Mouse (Mus musculus): ENCODE measurements at regions not wholly inside any gene's neighbourhood (a gene's known extent, or its start where the extent isn't known, plus 50 kb on each side); places are given as distances from the start of the nearest gene placed in this dataset.

DNA sequence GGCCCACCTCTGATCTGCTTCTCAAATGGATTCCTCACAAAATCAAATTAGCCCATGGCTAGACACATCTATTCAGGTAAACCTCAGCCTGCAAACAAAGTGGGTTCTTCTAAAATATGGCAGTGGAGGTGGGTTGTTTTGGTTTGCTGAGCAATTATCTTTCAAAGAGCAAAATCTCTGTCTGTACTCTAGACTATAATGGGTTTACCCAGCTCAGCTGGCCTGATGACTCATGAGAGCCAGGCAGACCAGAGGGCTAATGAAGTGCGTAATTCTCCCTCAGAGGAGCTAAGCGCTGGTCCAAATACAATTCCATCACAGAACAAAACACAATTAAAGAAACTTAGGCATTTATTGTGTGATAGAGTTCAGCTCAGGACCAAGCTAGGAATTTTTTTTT lies 86.1 kb downstream of the Cartpt start:
- no peak overlapping the region for H3K4me2 ChIP-seq
- H3K27me3 ChIP-seq: no peaks in the 10 kb centered on the region
- no peaks in the 10 kb centered on the region for H3K36me3 ChIP-seq
- H3K4me3 ChIP-seq: no peak overlapping the region
- H3K9me3 ChIP-seq (replicated peaks): no peaks in the 10 kb centered on the region
- no peak for ATAC-seq (replicated peaks; ENCODE audit: insufficient number of reproducible peaks, insufficient read depth, low FRiP score, low read depth)
- peaks cover 6% of the 10 kb centered on the region for H3K4me1 ChIP-seq (replicated peaks)
- WGBS: 86% methylated on average over 2 of the region's 2 CpGs
- H3K9ac ChIP-seq: no peak overlapping the region
- no peak overlapping the region for H3K27ac ChIP-seq

DNA sequence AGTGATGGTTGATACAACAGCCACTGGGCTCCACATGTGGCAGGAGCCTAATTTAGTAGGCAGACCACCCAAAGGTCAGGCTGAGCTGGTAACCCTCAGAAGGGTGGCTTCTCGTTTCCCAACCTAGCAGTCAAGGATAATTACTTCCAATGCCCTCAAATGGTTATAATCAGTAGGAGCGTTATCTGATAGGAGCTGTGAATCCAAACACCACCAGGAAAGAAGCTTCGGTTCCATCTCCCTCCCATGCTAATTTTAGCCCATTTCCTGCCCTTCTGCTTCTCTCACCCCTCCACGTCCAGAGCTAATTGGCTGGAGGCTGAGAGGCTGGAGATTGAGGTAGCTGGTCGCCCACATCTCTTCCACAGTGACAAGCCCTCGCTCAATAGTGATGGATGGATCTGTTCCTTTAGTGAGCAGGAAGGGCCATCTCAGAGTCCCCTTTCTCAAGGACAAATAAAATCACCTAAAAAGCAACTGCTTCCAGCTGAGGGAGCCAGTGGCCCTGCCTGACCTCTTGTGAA lies 86.8 kb downstream of the Cartpt start:
- 22% methylated on average over 6 of the region's 6 CpGs for WGBS
- no peak overlapping the region for H3K4me3 ChIP-seq

DNA sequence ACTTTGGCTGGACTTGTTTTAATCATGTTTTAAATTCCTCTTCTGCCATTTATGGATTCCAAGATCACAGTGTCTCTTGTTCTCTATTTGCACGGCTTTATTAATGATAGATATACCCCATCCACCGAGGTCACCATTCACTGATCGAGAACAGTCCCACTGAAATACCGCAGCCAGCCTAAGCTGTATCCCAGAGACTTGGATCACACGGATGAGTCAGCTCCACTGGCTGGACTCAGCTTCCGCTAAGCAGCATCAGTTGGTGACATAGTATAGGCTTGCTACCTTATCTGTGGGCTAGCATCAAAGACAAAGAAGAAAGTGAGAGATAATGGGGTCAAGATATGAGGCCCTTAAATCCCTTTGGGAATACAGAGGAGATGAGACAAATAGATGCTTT lies 106.4 kb downstream of the Cartpt start:
- no peak for ATAC-seq (replicated peaks; ENCODE audit: insufficient number of reproducible peaks, insufficient read depth, low FRiP score, low read depth)

More for the DNA sequence above, 86.8 kb downstream of the Cartpt start:
- H3K9ac ChIP-seq: no peak overlapping the region
- H3K27ac ChIP-seq: no peak overlapping the region
- no peaks in the 10 kb centered on the region for H3K36me3 ChIP-seq
- H3K4me2 ChIP-seq: no peak overlapping the region
- H3K9me3 ChIP-seq (replicated peaks): no peaks in the 10 kb centered on the region
- no peaks in the 10 kb centered on the region for H3K27me3 ChIP-seq
- peaks cover 6% of the 10 kb centered on the region for H3K4me1 ChIP-seq (replicated peaks)
- no peak for ATAC-seq (replicated peaks; ENCODE audit: insufficient number of reproducible peaks, insufficient read depth, low FRiP score, low read depth)

DNA sequence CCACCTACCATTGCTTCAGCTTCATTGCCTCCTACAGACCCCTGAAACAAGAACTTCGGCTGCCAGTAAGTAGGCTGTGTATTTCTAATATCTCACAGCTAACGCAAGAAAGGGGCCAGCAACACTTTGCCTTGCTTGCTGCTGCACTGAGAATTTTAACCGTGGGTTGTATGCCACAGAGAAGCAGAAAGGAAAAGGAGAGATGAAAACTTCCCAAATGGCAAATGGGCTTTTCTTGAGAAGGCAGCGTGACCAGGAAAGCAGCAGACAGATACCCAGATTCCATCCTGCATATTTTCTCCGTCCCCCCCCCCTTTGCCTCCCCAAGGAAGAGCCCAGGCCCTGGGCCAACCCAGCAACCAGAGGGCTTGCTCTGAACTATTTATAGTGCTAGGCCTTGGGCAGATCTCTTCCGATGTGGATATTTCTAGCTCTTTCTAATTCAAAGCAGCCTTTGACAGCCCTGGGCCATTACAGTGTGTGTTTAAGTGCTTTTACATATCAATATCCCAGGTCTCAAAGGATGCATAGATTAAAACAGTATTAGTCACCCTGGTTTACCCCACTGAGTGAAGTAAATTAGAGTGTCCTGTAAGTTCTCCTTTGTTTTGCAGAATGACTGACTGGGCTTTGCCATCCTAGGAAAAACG lies 107.0 kb downstream of the Cartpt start:
- Histone ChIP-seq H3K9ac (no peak overlapping the region), H3K27ac (peak overlapping the region; percentile 24), H3K27me3 (no peaks in the 10 kb centered on the region), H3K4me1 (replicated peaks) (peaks cover 19% of the 10 kb centered on the region), H3K36me3 (no peaks in the 10 kb centered on the region), H3K4me2 (no peak overlapping the region), H3K9me3 (replicated peaks) (no peaks in the 10 kb centered on the region), H3K4me3 (no peak overlapping the region)
- WGBS: 31% methylated on average over 7 of the region's 7 CpGs
- no peak; the same call in 1 of the 2 replicates for ATAC-seq (replicated peaks; ENCODE audit: insufficient number of reproducible peaks, insufficient read depth, low FRiP score, low read depth)

More for the DNA sequence above, 106.4 kb downstream of the Cartpt start:
- Histone ChIP-seq H3K9me3 (replicated peaks) (no peaks in the 10 kb centered on the region), H3K27me3 (no peaks in the 10 kb centered on the region), H3K4me3 (no peak overlapping the region), H3K4me1 (replicated peaks) (peaks cover 19% of the 10 kb centered on the region), H3K27ac (peak overlapping the region; percentile 24), H3K4me2 (no peak overlapping the region), H3K9ac (no peak overlapping the region), H3K36me3 (no peaks in the 10 kb centered on the region)
- WGBS: 47% methylated on average over 6 of the region's 6 CpGs

DNA sequence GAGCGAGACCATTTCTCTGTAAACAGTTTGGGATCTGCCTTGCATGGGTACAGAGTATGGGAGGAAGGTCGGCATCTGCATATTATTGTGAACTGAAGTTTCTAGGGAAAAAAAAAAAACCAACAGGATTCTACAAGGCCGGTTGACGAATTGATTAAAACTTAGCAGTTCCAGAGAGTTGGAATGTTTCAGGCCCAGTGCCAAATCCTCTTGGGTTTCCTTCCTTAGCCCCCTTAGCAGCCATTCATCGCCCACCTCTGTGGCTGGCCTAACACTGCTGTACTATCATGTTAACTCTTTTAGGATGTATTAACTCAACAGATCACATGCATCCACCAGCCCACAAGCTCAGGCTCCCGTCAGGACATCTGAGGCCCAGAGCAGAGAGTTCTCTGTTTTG lies 107.9 kb downstream of the Cartpt start:
- 50% methylated on average over 6 of the region's 6 CpGs for WGBS
- no peak overlapping the region for H3K9ac ChIP-seq
- no peak for ATAC-seq (replicated peaks; ENCODE audit: insufficient number of reproducible peaks, insufficient read depth, low FRiP score, low read depth)
- H3K4me2 ChIP-seq: no peak overlapping the region
- H3K27me3 ChIP-seq: no peaks in the 10 kb centered on the region
- peak overlapping the region; percentile 24; the same call in 1 of the 2 replicates for H3K27ac ChIP-seq
- no peaks in the 10 kb centered on the region for H3K9me3 ChIP-seq (replicated peaks)
- H3K4me3 ChIP-seq: no peak overlapping the region
- H3K36me3 ChIP-seq: no peaks in the 10 kb centered on the region
- H3K4me1 ChIP-seq (replicated peaks): peaks cover 19% of the 10 kb centered on the region

DNA sequence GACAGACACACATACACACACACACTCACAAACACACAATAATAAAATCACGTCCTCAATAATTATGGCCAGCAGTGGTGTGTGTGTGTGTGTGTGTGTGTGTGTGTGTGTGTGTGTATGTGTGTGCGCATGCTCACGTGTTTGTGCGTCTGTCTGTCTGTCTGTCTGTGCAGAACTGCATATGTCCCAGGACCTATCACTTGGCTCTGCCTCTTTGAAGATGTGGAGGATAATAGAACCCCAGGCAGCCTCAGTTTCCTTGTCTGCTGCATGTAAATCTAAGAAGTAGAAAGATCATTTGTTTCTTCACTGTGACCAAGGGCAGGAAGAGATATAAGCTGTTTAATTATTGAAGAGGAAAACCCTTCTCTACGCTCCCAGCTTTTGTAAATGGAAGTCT lies 109.9 kb downstream of the Cartpt start:
- H3K27ac ChIP-seq: no peak overlapping the region
- 84% methylated on average over 5 of the region's 5 CpGs for WGBS
- H3K4me1 ChIP-seq (replicated peaks): peaks cover 19% of the 10 kb centered on the region
- ATAC-seq (replicated peaks; ENCODE audit: insufficient number of reproducible peaks, insufficient read depth, low FRiP score, low read depth): no peak
- no peaks in the 10 kb centered on the region for H3K27me3 ChIP-seq
- no peaks in the 10 kb centered on the region for H3K9me3 ChIP-seq (replicated peaks)
- no peaks in the 10 kb centered on the region for H3K36me3 ChIP-seq
- H3K9ac ChIP-seq: no peak overlapping the region
- no peak overlapping the region for H3K4me2 ChIP-seq
- H3K4me3 ChIP-seq: no peak overlapping the region

DNA sequence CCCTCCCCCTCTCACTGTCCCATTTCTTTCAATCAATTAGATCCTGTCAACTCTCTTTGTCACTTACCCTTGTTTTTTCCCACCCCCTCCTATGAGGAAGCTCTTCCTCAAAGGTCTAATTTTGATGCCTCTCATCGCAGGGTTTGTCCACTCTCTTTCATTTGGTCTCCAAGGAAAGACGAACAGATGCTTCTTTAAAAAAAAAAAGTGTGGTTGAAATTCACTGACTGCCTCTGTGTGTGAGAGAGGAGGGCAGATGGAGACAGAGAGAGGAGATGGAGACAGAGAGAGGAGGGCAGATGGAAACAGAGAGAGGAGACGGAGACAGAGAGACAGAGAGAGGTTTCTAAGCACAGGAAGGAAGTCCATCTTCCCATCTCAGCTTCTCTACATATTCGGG lies 113.1 kb downstream of the Cartpt start:
- no peak for ATAC-seq (replicated peaks; ENCODE audit: insufficient number of reproducible peaks, insufficient read depth, low FRiP score, low read depth)
- Histone ChIP-seq H3K36me3 (no peaks in the 10 kb centered on the region), H3K27me3 (no peaks in the 10 kb centered on the region), H3K9ac (no peak overlapping the region), H3K4me1 (replicated peaks) (no peaks in the 10 kb centered on the region), H3K4me2 (no peak overlapping the region), H3K27ac (no peak overlapping the region), H3K9me3 (replicated peaks) (no peaks in the 10 kb centered on the region), H3K4me3 (no peak overlapping the region)
- 74% methylated on average over 4 of the region's 4 CpGs for WGBS

DNA sequence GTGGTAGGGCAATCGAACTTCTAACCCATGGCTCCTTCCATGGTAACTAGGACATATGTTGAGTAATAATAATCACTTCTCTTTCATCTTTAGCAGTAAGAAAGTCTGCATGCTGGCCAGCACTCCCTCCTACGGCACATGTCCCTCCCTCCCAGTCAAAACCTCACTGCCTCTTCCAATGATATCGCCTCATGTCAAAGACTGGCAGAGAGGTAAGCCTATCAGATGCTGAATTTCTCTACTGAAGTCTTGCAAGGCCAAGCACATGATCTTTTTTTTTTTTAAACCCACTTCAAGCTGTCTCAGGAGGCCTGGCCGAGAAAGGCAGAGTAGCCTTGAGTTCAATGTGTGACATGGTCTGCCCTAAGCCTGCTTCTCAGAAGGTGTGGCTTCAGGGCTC lies 115.5 kb downstream of the Cartpt start:
- no peaks in the 10 kb centered on the region for H3K36me3 ChIP-seq
- WGBS: 84% methylated on average over 4 of the region's 4 CpGs

DNA sequence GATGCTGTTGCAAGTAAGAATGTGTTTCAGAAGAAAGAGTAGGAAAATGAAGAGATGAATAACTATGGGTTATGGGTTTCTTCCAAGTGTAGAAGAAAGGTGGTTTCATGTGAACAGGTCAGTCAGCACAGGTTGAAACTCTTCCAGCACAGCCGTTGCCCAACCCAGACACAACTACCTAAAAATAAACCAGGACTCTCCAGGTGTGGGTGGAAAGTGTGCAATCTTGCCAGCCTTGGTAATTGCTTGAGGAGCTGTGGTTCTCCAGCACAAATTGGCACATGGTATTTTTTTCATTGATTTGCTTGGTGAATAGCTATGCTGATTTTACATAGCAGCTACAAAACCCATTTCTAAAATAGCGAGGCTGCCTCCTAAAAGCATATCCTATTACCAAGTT lies 116.6 kb downstream of the Cartpt start:
- Histone ChIP-seq H3K36me3 (no peaks in the 10 kb centered on the region), H3K27me3 (no peaks in the 10 kb centered on the region), H3K4me3 (no peak overlapping the region), H3K9me3 (replicated peaks) (no peaks in the 10 kb centered on the region), H3K4me2 (no peak overlapping the region), H3K4me1 (replicated peaks) (peaks cover 5% of the 10 kb centered on the region; the same call in 1 of the 2 replicates), H3K9ac (no peak overlapping the region), H3K27ac (no peak overlapping the region)
- WGBS: 67% methylated on average over 2 of the region's 2 CpGs
- no peak for ATAC-seq (replicated peaks; ENCODE audit: insufficient number of reproducible peaks, insufficient read depth, low FRiP score, low read depth)

More for the DNA sequence above, 115.5 kb downstream of the Cartpt start:
- Histone ChIP-seq H3K9me3 (replicated peaks) (no peaks in the 10 kb centered on the region), H3K4me2 (no peak overlapping the region), H3K9ac (no peak overlapping the region), H3K27ac (no peak overlapping the region), H3K4me1 (replicated peaks) (peaks cover 5% of the 10 kb centered on the region; the same call in 1 of the 2 replicates), H3K27me3 (no peaks in the 10 kb centered on the region), H3K4me3 (no peak overlapping the region)
- no peak for ATAC-seq (replicated peaks; ENCODE audit: insufficient number of reproducible peaks, insufficient read depth, low FRiP score, low read depth)

DNA sequence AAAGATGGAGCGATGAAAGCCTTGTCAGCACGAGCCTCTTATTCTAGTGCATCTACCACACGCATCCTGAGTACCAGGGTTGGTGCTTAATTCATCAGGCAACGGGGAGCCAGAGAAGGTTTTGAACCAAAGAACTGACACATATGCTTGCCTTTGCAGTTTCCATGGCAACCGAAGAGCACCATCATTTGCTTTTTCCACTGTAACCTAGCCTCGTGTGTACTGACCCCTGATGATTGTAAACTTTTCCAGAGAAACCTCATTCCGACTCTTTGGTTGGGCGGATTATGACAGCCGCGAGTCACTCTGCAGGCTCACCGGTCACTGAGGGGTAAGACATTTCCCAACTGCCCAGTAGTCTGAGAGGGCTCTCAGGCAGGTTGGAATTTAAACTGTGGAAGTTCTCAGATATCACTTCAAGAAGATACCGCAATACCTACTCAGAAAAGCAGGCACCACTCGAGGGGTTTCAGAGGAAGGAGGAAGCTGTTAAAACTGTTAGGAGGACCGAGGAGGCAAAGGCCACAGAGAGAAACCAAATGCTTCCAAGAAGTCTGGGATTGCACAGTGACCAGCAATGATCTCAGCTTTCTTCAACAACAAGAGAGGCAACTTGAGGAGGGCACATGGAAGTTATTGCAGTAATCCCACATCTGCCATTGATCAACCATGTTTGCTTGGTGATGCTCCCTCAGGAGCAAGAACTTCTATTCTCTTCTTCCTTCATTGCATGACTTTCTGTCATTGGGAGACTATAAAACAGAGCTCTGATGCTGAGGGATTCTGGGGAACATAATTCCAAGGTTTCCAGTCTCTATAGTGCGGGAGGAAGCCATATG lies 117.8 kb downstream of the Cartpt start:
- no peaks in the 10 kb centered on the region for H3K27me3 ChIP-seq
- H3K4me2 ChIP-seq: no peak overlapping the region
- no peaks in the 10 kb centered on the region for H3K36me3 ChIP-seq
- 71% methylated on average over 15 of the region's 15 CpGs for WGBS
- H3K9ac ChIP-seq: no peak overlapping the region
- H3K4me1 ChIP-seq (replicated peaks): peaks cover 8% of the 10 kb centered on the region; the same call in 1 of the 2 replicates
- H3K4me3 ChIP-seq: no peak overlapping the region
- H3K27ac ChIP-seq: no peak overlapping the region
- no peaks in the 10 kb centered on the region for H3K9me3 ChIP-seq (replicated peaks)
- ATAC-seq (replicated peaks; ENCODE audit: insufficient number of reproducible peaks, insufficient read depth, low FRiP score, low read depth): no peak

DNA sequence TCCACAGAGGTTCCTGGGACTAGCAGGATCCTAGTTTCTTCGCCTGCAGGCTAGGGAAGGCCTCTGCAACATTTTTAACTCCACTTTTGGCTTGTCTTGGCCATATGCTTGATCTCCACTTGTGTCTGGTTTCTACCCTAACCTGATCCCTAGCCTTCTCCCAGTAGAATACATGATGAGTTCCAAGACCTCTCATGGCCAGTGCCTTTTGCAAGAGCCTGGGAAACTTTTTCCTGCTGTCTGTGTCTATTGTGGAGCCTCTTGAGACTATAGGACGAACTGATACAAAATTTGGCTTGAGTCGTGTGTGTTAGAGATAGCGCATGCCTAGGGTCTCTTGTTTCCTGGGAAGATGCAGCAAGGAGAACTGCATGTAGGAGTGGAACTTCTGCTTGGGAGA lies 119.3 kb downstream of the Cartpt start:
- WGBS: 67% methylated on average over 4 of the region's 4 CpGs
- no peaks in the 10 kb centered on the region for H3K27me3 ChIP-seq
- H3K36me3 ChIP-seq: no peaks in the 10 kb centered on the region
- no peak overlapping the region for H3K27ac ChIP-seq
- no peaks in the 10 kb centered on the region for H3K9me3 ChIP-seq (replicated peaks)
- peaks cover 14% of the 10 kb centered on the region; the same call in 1 of the 2 replicates for H3K4me1 ChIP-seq (replicated peaks)
- no peak overlapping the region for H3K4me2 ChIP-seq
- H3K9ac ChIP-seq: no peak overlapping the region
- no peak overlapping the region for H3K4me3 ChIP-seq
- no peak for ATAC-seq (replicated peaks; ENCODE audit: insufficient number of reproducible peaks, insufficient read depth, low FRiP score, low read depth)

Measured in heart, embryonic 15.5 days (tissue).